Mouse (Mus musculus): Measurements from ENCODE around the gene Endod1.

Gene Endod1

DNA sequence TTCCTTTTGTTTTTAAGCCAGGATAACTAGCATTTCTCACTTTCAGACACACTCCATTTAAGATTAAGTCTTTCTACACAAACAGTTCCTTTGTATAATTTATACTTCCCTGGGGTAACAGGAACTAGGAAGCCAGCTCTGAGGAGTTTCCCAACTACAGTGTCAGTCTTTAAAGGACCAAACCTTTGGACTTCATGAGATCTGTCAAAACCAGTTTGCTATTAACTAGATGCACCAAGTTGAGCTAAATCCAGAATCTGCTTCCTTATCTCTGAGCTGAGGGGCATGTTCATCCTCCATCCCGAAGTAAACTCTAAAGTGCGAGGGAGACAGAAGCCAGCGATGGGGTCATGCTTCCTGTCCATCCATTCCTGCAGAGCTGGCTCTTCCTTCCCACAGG is 74.0 kb downstream of the Endod1 start:
- DNase-seq = no peak

DNA sequence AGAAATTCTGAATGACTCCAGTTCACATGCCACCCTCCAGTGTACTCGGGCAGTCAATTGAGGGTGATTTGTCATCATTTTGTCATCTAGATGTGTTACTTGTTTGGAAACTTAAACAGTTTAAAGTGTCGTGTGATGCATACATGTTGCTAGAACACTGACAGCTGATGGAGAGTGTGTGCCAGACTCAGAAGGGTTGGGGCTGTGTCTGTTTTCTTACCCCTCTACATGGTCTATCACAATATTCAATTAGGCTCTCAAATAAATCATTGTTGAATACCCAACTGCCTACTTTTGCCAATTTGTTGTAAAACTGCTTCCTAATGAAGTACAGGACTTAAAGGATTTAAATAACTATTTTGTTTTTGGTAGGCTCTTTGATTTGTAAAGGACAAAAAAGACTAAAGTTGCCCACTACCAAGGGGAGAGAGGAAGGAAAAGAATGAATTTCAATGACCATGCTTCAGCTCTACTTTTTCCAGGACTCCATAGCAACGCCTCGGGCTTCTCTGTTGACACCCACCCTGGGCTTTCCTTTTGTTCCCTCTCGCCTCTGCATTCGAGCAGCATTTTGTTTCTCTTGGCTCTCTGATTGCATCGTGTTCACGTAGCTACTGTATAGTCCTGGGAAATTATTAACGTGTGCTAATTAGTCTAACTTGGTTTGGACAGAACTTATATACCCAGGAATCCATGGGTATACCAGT is 76.9 kb downstream of the Endod1 start:
- no peak for DNase-seq

Measured in cerebellum, adult 9-10 months (tissue).